Mouse (Mus musculus) bone marrow macrophage, adult 2 months (primary cell): ENCODE measurements at regions not wholly inside any gene's neighbourhood (a gene's known extent, or its start where the extent isn't known, plus 50 kb on each side); places are given as distances from the start of the nearest gene placed in this dataset.
A peak's percentile ranks its signal among the peaks of the same experiment; 100 is the strongest.
"Not testable (repeated sequence)": the region's sequence is repeated elsewhere in the genome, so short reads cannot be mapped to it uniquely, and the experiment has no call there.

Source experiments
- H3K27ac ChIP-seq: 2 replicates; pipeline ENCODE4 v1.5.1; 2012; ENCODE audit warnings: low read depth, low read length; ENCODE audit not compliant: insufficient read depth
- H3K4me1 ChIP-seq: 2 replicates; pipeline ENCODE4 v1.6.1; 2012; ENCODE audit warnings: low read length; ENCODE audit not compliant: control insufficient read depth, insufficient read depth
- H3K4me3 ChIP-seq: 2 replicates; pipeline ENCODE4 v1.5.1; 2012; ENCODE audit warnings: mild to moderate bottlenecking, low read length, moderate library complexity; ENCODE audit not compliant: insufficient read depth
- CTCF ChIP-seq: IDR thresholded peaks from 2 replicates; pipeline ENCODE4 v1.5.1; 2012; ENCODE audit warnings: low read depth, mild to moderate bottlenecking, low read length, moderate library complexity
- POLR2A ChIP-seq: IDR thresholded peaks from 2 replicates; pipeline ENCODE4 v1.6.1; 2012; ENCODE audit warnings: mild to moderate bottlenecking, low read depth, low read length, borderline replicate concordance

DNA sequence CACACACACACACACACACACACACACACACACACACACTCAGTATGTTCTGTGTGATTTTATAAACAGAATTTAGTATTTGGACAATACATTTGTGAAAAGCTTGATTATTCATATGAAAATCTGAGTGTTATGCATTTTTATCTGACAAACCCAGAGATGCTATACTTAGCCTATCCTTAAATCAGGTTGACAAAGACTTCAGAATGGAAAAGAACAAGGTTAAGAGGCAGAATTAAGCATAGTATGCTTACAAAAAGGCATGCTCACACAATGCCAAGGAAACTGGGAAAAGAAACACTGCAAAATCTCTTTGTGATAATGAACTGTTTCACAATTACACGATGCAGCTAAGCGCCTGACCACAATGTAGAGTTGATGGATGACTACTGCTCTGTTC, 414.3 kb downstream of the Arl6ip6 start:
- TF ChIP-seq CTCF (no peak), POLR2A (no peak)
- Histone ChIP-seq H3K27ac (no peak overlapping the region), H3K4me1 (no peaks in the 10 kb centered on the region), H3K4me3 (no peak overlapping the region)

DNA sequence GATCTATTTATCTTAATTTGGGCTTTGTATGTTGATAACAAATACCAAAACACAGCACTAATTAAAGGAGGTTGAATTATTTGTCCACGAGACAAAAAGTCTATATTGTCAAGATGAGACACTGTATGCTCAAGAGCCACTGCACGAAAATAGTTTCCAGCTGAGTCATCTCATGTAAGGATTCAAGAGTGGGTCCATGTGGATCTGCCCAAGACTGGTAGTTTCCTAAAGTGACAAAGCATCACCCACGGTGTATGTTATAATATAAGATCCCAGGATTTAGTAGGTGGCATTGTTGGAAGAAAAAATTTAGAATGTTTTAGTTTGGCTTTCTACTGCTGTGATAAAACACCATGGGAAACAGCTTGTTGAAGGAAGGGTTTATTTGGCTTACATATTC, 428.2 kb downstream of the Arl6ip6 start:
- no peak overlapping the region for H3K27ac ChIP-seq
- no peak overlapping the region for H3K4me3 ChIP-seq
- TF ChIP-seq POLR2A (no peak), CTCF (no peak)
- H3K4me1 ChIP-seq = no peaks in the 10 kb centered on the region

- H3K27ac ChIP-seq, H3K4me3 ChIP-seq, H3K4me1 ChIP-seq: not testable (repeated sequence)
These were observed 441.4 kb downstream of the Arl6ip6 start for GRCm38 (mm10) chr2:53632816-53633474.

- TF ChIP-seq CTCF (no peak), POLR2A (no peak)
- peak overlapping the region; percentile 51 for H3K27ac ChIP-seq
- peaks cover 16% of the 10 kb centered on the region for H3K4me1 ChIP-seq
- H3K4me3 ChIP-seq = 0 out of 2 replicates have a peak overlapping the region, but pooled peaks have one; percentile 2
These were observed 416.6 kb downstream of the Rprm start for GRCm38 (mm10) chr2:53668599-53669372.

GRCm38 (mm10) chr2:53680350-53681011, 404.9 kb downstream of the Rprm start:
- no peak overlapping the region for H3K4me3 ChIP-seq
- TF ChIP-seq CTCF = no peak
- TF ChIP-seq POLR2A = no peak
- peaks cover 12% of the 10 kb centered on the region for H3K4me1 ChIP-seq
- H3K27ac ChIP-seq = no peak overlapping the region

DNA sequence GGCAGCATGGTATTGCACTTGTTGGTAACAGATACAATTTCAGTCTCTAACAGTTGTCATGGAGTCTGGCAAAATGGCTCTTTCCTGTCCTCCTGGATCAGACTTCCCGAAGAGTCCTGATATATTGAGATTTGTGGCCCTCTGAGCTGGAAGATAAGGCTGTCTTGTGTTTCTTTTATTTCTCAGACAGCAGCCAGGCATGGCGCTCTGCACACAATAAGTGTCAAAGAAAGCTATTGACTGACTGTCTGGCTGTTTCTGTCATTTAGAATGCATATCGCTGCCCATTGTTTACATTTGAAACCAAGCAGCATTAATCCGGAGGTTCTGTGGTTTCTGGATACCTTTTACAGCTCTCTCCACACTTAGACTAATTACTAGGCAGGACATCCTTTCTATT, 402.8 kb downstream of the Rprm start:
- no peak overlapping the region for H3K4me3 ChIP-seq
- H3K27ac ChIP-seq = no peak overlapping the region
- H3K4me1 ChIP-seq = peaks cover 10% of the 10 kb centered on the region
- no peak for TF ChIP-seq POLR2A
- no peak for TF ChIP-seq CTCF

DNA sequence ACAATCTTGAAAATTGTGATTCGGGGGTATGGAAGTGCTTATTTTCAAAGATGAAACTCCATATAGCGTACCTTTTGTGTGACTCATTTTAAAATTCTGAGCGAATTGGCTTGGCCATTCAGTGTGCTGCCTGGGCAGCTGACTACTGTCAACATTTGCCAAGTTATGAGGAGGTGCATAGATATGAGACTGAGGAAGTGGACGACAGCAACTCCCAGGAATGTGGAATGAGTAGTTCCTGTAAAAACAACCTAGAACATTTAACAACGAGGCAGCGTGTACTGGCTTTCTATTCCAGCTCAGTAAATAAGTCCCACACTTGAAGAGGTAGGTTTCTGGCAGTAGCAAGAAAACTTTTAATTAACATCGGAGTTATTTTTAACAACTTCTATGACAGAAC, 398.1 kb downstream of the Rprm start:
- Histone ChIP-seq H3K4me3 (no peak overlapping the region), H3K4me1 (no peaks in the 10 kb centered on the region; the same call in 1 of the 2 replicates), H3K27ac (no peak overlapping the region)
- TF ChIP-seq CTCF = no peak
- no peak for TF ChIP-seq POLR2A

- TF ChIP-seq CTCF (no peak), POLR2A (no peak)
- no peaks in the 10 kb centered on the region; the same call in 1 of the 2 replicates for H3K4me1 ChIP-seq
- H3K27ac ChIP-seq = no peak overlapping the region
- no peak overlapping the region for H3K4me3 ChIP-seq
These were observed 396.0 kb downstream of the Rprm start for GRCm38 (mm10) chr2:53689223-53689880.

DNA sequence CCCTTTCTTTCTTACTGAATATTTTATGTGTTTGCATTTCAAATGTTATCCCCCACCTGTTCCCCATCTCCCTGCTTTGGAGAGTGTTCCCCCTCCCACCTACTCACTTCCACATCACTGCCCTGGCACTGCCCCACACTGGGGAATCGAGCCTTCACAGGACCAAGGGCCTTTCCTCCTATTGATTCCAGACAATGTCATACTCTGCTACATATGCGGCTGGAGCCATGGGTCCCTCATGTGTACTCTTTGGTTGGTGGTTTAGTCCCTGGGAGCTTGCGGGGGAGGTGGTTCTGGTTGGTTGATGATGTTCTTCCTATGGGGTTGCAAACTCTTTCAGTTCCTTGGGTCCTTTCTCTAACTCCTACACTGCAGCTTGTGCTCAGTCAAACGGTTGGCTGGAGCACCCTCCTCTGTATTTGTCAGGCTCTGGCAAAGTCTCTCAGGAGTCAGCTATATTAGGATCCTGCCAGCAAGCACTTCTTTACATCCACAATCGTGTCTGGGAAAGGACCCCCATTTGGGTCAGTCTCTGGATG, 393.7 kb downstream of the Rprm start:
- Histone ChIP-seq H3K4me1 (no peaks in the 10 kb centered on the region; the same call in 1 of the 2 replicates), H3K27ac (no peak overlapping the region), H3K4me3 (no peak overlapping the region)
- no peak for TF ChIP-seq POLR2A
- TF ChIP-seq CTCF = no peak
